Comparison of ENCODE assay signal across 10 mouse cellular contexts in the genomic region with DNA sequence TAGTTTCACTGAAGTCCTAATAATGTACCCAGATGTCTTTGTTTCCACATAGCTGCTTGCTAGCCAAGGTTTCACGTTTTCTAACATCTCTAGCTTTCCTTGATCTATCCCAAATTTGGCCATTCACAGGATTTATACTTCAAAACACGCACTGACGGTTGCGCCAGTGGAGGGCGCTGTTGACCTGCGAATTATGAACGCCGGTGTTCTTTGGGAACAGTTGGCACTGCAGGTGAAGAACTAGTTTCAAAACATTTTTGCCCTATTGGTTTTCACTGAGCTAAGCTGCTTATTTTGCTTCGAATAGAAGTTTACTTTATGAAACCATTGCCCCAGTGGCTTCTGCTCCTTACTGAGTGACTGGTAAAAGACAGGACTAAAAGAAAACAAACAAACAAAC.
DNase-seq lines count a peak whose midpoint lies in the region; TF ChIP-seq lines count a peak whose summit lies in the region.
"Had no signal": no experiment of that assay in that cellular context is flagged by ENCODE, and none has a peak within 500 bp of the region (broad histone marks: within the 10 kb centered on the region; RNA-seq: fewer than 3 reads in every experiment).

No protein-coding gene starts in this region.

- no peak overlapping the region for H3K27ac ChIP-seq in layer of hippocampus, adult 2 months
- H3K27ac ChIP-seq: embryonic facial prominence, embryonic 15.5 days; lung, embryonic 15.5 days had no signal

- no peak overlapping the region for H3K4me3 ChIP-seq in layer of hippocampus, adult 2 months
- H3K4me3 ChIP-seq: embryonic facial prominence, embryonic 15.5 days; lung, embryonic 15.5 days had no signal

- TF ChIP-seq CTCF in layer of hippocampus, adult 2 months (conservative IDR thresholded peaks at IDR 0.05) = peak; percentile 87

- peak; percentile 3 for DNase-seq in kidney, adult 18-20 months
- no peak for DNase-seq in kidney, postnatal 14 days
- DNase-seq in MEL-GATA-1-ER (ENCODE audit: extremely low read depth, low read depth) = peak; percentile 28
- DNase-seq in cerebellum, adult 8-10 months = peak; percentile 15
- peak; percentile 38 to 79 for DNase-seq in layer of hippocampus, adult 2 months (ENCODE audit: low spot score in 2 of 2)
- DNase-seq in right cerebral cortex, adult 18-20 months = peak; percentile 42
- DNase-seq in spleen, postnatal 4 days (ENCODE audit: low spot score in 2 of 2) = no peak
- no peak for DNase-seq in B cell, adult 2 months

Comparison
In these comparisons a context has a peak if more than half of its experiments do, and no peak if none do; other contexts are left out.
1. DNase-seq: peak in kidney, adult 18-20 months (single experiment), MEL-GATA-1-ER (single experiment), cerebellum, adult 8-10 months (single experiment), layer of hippocampus, adult 2 months (2 of 2) and right cerebral cortex, adult 18-20 months (single experiment); none in kidney, postnatal 14 days (single experiment), spleen, postnatal 4 days (0 of 2) and B cell, adult 2 months (0 of 2).